Mouse (Mus musculus) G1E (cell line): ENCODE data around the gene Sbk2. TPM values are rescaled to one million over a fixed set of nuclear protein-coding genes. Genes with fewer than 3 reads are reported as not detected.

Experiments
- ATAC-seq: 2 replicates; pipeline ENCODE4 v1.8.0; 2016; ENCODE audit warnings: mild to moderate bottlenecking; ENCODE audit not compliant: insufficient number of reproducible peaks, poor library complexity, low FRiP score, severe bottlenecking; ENCODE audit errors: extremely low read depth
- DNase-seq: peaks from one replicate; pipeline ENCODE4 v3.0.0; 2012; ENCODE audit warnings: low spot score
- H3K27me3 ChIP-seq: 2 replicates; pipeline ENCODE4 v1.6.1; 2012; ENCODE audit warnings: mild to moderate bottlenecking, low read length, inconsistent platforms; ENCODE audit not compliant: insufficient read depth
- H3K36me3 ChIP-seq: replicated peaks from 2 replicates; pipeline ENCODE3; 2012; ENCODE audit warnings: mild to moderate bottlenecking, inconsistent platforms
- H3K4me1 ChIP-seq: 2 replicates; pipeline ENCODE4 v1.6.1; 2012; ENCODE audit warnings: low read depth, low read length, inconsistent platforms, mixed read lengths; ENCODE audit not compliant: insufficient read depth
- H3K4me3 ChIP-seq: 2 replicates; pipeline ENCODE4 v1.5.1; 2012; ENCODE audit warnings: low read depth, mild to moderate bottlenecking, inconsistent platforms, low read length, moderate library complexity, mixed read lengths
- H3K9me3 ChIP-seq: replicated peaks from 2 replicates; pipeline ENCODE4 v1.6.1; 2012; ENCODE audit warnings: inconsistent platforms
- CTCF ChIP-seq: IDR thresholded peaks from 2 replicates; pipeline ENCODE4 v1.5.1; 2012; ENCODE audit warnings: low read depth, low read length, inconsistent platforms, mixed read lengths
- GATA1 ChIP-seq: IDR thresholded peaks from 2 replicates; pipeline ENCODE4 v1.6.1; 2012; ENCODE audit warnings: borderline replicate concordance, low read length, inconsistent platforms, mixed read lengths
- GATA2 ChIP-seq: IDR thresholded peaks from 2 replicates; pipeline ENCODE4 v1.6.1; 2012; ENCODE audit warnings: low read depth, low read length, inconsistent platforms, borderline replicate concordance
- POLR2AphosphoS5 ChIP-seq: IDR thresholded peaks from 2 replicates; pipeline ENCODE4 v1.6.1; 2012; ENCODE audit warnings: low read depth, low read length, inconsistent platforms; ENCODE audit not compliant: insufficient replicate concordance
- TAL1 ChIP-seq: conservative IDR thresholded peaks from 2 replicates; pipeline ENCODE4 v1.6.1; 2012; ENCODE audit warnings: low read depth, low read length, inconsistent platforms, mixed read lengths
- polyA plus RNA-seq: library from polyadenylated mRNA; stranded (reverse); fragments of >175 nt; gene quantifications from 2 replicates; pipeline ENCODE4 v1.2.3, GENCODE M21; 2012
- total RNA-seq, 2 experiments: library from RNA; stranded (forward) in 1 of 2; stranded (reverse) in 1 of 2; fragments of 200-1000 nt in 1 of 2; fragments of >200 nt in 1 of 2; fragmentation: Nextera tagmentation in 1 of 2; gene quantifications; 2 replicates each; pipeline ENCODE4 v1.2.3; 2014 to 2017

Gene Sbk2
- total and polyA plus RNA-seq, 3 experiments: 0.11 TPM; not detected in 2

DNA sequence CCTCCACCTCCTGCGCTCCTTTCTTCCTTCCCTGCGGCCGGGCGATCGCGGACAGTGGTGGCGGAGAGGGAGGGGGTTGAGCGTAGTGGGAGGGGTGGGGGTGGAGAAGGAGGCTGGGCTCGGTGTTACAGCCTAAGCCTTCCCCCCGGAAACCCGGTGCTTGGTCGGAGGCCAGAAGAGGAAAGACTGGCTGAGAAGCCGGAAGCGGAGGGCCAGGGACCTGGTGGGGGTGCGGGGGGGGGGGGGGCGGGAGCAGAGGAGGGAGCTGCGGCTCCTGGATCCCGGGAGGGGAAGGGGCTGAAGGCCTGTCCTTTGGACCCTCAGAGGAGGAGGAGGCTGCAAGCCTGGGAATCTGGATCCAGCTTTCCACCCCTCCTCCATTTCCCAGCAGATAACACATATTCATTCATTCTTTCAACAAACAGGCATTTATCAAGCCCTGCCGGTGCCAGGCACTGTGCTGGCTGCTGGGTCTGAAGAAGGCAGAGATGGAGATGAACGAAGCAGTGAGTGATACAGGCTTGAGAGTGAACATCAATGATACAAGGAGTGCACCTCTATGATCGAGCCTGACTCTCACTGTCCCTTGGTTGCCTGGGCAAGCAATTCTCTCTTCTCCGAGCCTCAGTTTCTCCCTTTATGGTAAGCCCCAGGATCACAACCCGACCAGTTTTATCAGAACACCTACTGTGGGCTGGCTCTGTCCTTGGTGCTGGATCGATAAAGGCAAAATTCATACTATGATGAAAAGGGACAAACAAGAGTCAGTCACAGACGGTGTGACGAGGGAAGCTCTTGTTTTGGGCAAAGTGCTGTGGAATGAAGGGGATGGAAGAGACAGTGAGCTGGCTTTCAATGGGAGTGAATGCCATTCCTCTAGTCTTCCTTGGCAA, 32.0 kb upstream of the Sbk2 start, which contains the start of gene Zfp579:
Zfp579 (minus strand) TSS at position 156 of the 893 bp plus-strand sequence.
- no peak for TF ChIP-seq GATA1
- no peak for TF ChIP-seq TAL1
- TF ChIP-seq POLR2AphosphoS5: no peak
- no peak for TF ChIP-seq CTCF
- TF ChIP-seq GATA2: no peak
- Histone ChIP-seq H3K4me3 (peak within 1 kb of the TSS; percentile 46; the same call in 1 of the 2 replicates), H3K36me3 (no peaks in the 10 kb centered on the region), H3K9me3 (peaks cover 14% of the 10 kb centered on the region; the same call in 1 of the 2 replicates), H3K27me3 (peaks cover 24% of the 10 kb centered on the region), H3K4me1 (peaks cover 8% of the 10 kb centered on the region; the same call in 1 of the 2 replicates)
- ATAC-seq (peak; percentile 22; the same call in 1 of the 2 replicates), DNase-seq (no peak)

DNA sequence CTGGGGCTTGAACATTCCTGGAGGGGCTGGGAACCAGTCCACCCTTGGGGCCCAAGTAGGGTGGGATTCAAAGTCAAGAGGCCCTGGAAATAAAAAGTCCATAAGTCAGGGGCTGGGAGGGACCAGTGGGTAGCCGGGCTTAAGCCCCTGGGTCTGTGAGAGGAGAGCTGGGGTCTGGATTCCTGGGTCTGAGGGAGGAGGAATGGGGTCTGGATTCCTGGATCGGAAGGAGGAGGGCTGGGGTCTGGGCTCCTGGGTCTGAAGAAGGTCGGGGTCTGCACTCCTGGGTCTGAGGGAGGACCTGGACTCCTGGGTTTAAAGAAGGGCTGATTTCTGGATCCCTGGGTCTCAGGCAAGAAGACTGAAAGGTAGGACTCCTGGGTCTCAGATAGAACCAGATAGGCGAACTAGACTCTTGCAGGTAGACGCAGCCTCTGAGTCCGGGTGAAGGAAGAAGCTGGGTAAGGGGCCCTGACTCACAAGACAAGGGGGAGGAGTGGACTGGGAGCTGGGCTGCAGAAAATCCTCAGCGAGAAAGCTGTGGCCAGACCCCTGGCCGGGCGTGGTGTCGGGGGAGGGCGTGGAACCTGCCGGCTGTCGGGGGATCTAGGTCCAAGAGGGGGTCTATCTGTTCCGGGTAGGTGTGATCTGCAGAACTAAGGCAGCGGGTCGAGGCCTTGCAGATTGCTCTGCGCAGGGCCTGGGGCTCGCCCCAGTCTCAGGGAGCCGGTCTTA, 31.2 kb upstream of the Sbk2 start:
- Histone ChIP-seq H3K9me3 (peaks cover 20% of the 10 kb centered on the region; the same call in 1 of the 2 replicates), H3K4me3 (peak overlapping the region; percentile 46; the same call in 1 of the 2 replicates), H3K36me3 (no peaks in the 10 kb centered on the region), H3K27me3 (peaks cover 24% of the 10 kb centered on the region), H3K4me1 (peaks cover 8% of the 10 kb centered on the region; the same call in 1 of the 2 replicates)
- no peak for DNase-seq
- ATAC-seq: no peak
- TF ChIP-seq GATA2 (no peak), TAL1 (no peak), GATA1 (no peak), POLR2AphosphoS5 (no peak), CTCF (no peak)

DNA sequence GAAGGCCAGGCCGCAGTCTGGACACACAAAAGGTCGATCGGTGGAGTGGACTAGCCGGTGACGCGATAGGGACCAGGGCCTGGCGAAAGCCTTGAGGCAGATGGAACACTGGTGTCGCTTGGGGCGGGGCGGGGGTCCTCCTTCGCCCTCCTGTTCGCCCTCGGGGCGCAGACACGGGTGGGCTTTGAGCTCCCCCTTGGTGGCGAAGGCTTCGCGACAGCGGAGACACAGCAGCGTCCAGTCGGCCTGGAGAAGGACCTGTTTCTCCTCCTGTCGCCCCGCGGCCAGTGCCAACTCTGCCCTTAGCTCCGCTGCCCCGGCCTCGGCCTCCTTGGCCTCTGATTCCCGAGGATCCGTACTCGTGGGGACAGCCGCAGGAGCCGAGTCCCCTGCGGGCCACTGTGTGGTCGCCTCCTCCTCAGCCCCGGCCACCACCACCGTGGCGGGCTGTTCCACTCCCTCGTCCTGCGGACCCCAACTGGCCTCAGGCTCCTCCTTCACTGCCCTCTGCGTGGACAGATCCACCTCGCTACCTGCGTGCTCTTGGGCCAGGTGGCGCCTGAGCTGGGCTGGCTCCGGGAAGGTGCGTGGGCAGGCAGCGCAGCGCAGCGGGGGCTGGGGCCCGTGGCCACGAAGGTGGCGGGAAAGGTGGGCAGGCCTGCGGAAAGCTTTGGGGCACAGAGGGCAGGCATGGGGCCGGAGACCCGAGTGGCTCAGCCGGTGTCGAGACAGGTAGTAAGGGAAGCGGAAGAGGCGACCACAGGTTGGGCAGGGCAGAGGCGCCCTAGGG, 30.0 kb upstream of the Sbk2 start:
- H3K4me1 ChIP-seq: peaks cover 8% of the 10 kb centered on the region; the same call in 1 of the 2 replicates
- no peak for DNase-seq
- TF ChIP-seq POLR2AphosphoS5 (no peak), GATA1 (no peak), CTCF (no peak)
- H3K4me3 ChIP-seq: peak overlapping the region; percentile 30; the same call in 1 of the 2 replicates
- peaks cover 24% of the 10 kb centered on the region; the same call in 1 of the 2 replicates for H3K27me3 ChIP-seq
- no peaks in the 10 kb centered on the region for H3K36me3 ChIP-seq
- ATAC-seq: no peak
- peaks cover 20% of the 10 kb centered on the region; the same call in 1 of the 2 replicates for H3K9me3 ChIP-seq

DNA sequence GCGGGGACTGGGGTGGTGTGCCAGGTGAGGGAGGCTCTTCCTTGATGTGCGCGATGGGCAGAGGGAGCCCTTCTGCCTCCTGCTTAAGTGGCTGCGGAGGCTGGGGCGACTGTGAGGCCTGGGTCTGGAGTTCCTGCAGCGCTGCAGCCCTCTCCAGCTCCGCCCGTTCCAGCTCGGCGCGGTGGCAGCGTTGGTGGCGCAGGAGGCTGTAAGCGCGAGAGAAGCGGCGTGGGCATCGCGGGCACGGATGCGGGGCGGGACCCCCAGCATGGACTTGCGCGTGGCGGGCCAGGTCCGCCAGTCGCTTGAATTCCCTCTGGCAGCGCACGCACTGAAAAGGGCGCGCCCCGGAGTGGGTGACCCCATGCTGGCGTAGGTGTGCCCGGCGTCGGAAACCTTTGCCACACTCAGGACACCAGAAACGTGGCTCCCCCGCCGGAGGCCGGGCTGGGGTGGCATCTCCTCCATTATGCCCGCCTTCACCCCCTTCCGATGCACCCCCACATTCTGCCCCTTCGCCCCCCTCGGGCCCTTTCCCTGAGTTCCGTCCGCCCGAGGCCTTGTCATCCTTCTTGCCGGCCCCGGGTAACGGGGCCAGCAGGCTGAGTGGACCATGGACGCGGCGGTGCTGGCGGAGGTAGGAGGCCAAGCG, 29.3 kb upstream of the Sbk2 start:
- Histone ChIP-seq H3K27me3 (peaks cover 24% of the 10 kb centered on the region; the same call in 1 of the 2 replicates), H3K36me3 (no peaks in the 10 kb centered on the region), H3K4me1 (peaks cover 8% of the 10 kb centered on the region; the same call in 1 of the 2 replicates), H3K4me3 (no peak overlapping the region), H3K9me3 (peaks cover 20% of the 10 kb centered on the region; the same call in 1 of the 2 replicates)
- ATAC-seq (no peak), DNase-seq (no peak)
- no peak for TF ChIP-seq CTCF
- no peak for TF ChIP-seq GATA1
- TF ChIP-seq GATA2: no peak
- no peak for TF ChIP-seq POLR2AphosphoS5
- no peak for TF ChIP-seq TAL1

DNA sequence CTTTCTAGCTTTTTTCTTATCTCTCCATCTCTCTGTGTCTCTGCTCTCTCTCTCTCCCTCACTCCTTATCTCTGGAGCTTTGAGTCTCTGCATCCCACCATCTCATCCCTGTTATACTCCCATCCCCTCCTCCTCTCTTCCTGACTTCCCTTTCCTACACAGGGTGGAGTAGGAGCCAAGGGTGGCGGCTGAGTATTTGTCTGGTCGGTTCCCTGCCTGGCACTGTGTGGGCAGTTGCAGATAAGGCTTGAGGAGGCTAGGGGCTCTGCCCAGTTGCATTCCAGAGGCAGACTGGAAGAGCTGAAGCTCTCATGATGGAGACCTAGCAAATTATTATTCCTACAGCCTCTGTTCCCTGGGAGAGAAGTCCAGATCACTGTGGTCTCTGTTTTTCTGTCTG, 24.0 kb upstream of the Sbk2 start:
- TF ChIP-seq GATA1 (no peak), GATA2 (no peak), POLR2AphosphoS5 (no peak), TAL1 (no peak), CTCF (no peak)
- Histone ChIP-seq H3K4me1 (no peaks in the 10 kb centered on the region), H3K27me3 (no peaks in the 10 kb centered on the region; the same call in 1 of the 2 replicates), H3K36me3 (no peaks in the 10 kb centered on the region), H3K9me3 (peaks cover 7% of the 10 kb centered on the region; the same call in 1 of the 2 replicates), H3K4me3 (no peak overlapping the region)
- no peak for DNase-seq
- no peak for ATAC-seq
